Mouse (Mus musculus): Measurements from ENCODE around the gene Dmgdh. TPM values are rescaled to one million over a fixed set of nuclear protein-coding genes. Genes with fewer than 3 reads are reported as not detected.

The Dmgdh gene
- total RNA-seq, 2 experiments from 2014 or later: 2.6 to 3.1 TPM

DNA sequence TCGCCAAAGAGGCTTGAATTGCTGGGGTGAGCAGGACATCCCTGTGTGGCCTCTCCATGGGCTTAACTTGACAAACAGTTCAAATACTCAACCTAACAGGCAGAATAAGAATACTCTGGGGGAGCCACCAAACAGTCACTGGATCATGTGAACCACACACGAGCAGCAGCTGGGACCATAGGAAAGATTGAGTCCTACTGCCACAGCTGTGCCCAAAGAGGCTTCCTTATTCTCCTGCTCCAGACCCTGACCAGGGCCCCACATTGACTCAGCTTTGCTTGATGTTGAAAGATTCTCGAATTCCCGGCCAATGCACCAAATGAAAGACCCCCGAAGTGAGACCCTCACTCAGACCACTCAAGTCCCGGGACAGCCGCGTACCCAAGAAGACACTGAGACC, 87.6 kb downstream of the Dmgdh start:
- no peak for DNase-seq (ENCODE audit: extremely low spot score in 1 of 2, low spot score in 2 of 2)

GRCm38 (mm10) chr13:93762879-93763278, 88.6 kb downstream of the Dmgdh start:
- intact Hi-C loops (cut with DNase I): no loop called here
- no peak for DNase-seq (ENCODE audit: extremely low spot score in 1 of 2, low spot score in 2 of 2)

More for the DNA sequence above, 87.6 kb downstream of the Dmgdh start:
- intact Hi-C loops (cut with DNase I): no loop called here

- intact Hi-C loops (cut with DNase I): no loop called here
- DNase-seq (ENCODE audit: extremely low spot score in 1 of 2, low spot score in 2 of 2): no peak
These were observed 90.2 kb downstream of the Dmgdh start for GRCm38 (mm10) chr13:93764321-93764973.

- intact Hi-C loops (cut with DNase I): no loop called here
- DNase-seq (ENCODE audit: extremely low spot score in 1 of 2, low spot score in 2 of 2): no peak
These were observed 96.9 kb downstream of the Dmgdh start for GRCm38 (mm10) chr13:93771031-93771587.

DNA sequence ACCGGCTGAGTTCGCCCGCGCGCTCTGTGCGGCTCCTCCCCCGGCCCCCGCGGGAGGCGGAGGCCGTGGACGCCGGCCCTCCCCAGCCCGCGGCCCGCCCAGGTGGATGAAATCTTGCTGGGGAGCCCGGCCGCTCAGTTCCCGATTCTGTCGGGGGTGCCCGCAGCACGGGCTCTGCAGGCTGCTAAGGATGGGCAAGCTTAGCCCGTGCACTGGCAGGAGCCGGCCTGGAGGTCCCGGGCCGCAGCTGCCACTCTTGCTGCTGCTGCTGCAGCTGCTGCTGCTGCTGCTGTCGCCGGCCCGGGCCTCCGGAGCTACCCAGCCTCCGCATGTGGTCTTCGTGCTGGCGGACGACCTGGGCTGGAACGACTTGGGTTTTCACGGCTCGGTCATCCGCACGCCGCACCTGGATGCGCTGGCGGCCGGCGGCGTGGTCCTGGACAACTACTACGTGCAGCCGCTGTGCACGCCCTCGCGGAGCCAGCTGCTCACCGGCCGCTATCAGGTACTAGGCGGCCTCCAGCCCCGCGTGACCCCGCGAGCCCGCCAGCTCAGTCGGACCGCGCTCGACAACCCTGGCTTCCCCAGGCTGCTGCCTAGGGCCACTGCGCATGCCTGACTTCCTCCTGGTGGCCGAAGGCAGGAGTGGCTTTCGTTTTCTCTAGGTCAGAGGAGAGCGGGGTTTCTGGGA, 97.5 kb downstream of the Dmgdh start, which contains the start of gene Arsb:
TSS of gene Arsb (plus strand) at position 43 of the 691 bp plus-strand sequence.
- intact Hi-C loops (cut with DNase I): no loop called here
- peak; percentile 74 to 92 for DNase-seq (ENCODE audit: extremely low spot score in 1 of 2, low spot score in 2 of 2)

GRCm38 (mm10) chr13:93772279-93772636, 98.0 kb downstream of the Dmgdh start:
- no peak for DNase-seq (ENCODE audit: extremely low spot score in 1 of 2, low spot score in 2 of 2)
- intact Hi-C loops (cut with DNase I): no loop called here

DNA sequence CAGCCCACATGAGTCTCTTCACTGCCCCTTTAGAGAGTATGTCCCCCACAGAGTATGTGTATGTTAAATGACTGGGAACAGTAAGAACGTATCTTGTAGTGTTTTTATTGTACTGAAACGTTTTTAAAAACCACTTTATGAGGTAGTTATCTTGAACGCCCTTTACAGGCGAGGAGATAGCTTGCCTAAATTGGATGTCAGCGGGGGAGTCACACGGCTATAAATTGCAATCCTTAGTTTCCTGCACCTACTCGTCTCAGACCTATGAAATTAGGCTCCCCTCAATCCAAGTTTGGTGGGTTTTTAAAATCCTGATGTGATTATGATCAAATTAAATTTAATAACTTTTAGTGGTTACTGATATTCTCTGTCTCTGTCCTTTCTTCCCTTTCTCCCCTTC, 98.6 kb downstream of the Dmgdh start:
- no peak for DNase-seq (ENCODE audit: extremely low spot score in 1 of 2, low spot score in 2 of 2)
- intact Hi-C loops (cut with DNase I): no loop called here

DNA sequence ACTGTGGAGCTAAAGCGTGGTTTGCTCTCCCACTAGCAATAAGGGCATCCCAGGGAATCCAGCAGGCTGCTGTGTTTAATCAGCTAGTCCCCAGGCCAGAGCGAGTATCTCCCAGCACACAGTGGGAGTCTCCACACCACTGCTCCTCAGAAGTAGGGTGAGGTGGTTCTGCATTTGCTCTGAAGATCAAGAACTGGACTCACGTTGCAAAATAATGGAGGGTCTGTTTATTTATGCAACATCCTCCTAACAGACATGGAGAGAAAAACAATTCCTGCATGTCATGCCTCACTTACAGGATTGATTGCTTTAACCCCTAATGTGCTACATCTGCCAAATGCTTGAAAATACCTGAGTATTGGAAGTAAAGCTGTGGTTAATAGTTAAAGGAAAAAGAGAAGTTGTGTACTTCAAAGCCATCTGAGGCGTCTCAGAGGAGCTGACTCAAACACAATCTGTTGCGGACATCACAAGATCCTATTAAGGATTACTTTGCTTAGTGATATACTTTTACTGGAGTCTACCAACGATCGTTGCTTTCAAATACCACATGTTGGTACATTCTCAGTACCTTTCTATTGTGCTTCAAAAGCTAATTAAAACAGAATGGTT, 99.6 kb downstream of the Dmgdh start:
- DNase-seq (ENCODE audit: extremely low spot score in 1 of 2, low spot score in 2 of 2): no peak
- intact Hi-C loops (cut with DNase I): no loop called here

DNA sequence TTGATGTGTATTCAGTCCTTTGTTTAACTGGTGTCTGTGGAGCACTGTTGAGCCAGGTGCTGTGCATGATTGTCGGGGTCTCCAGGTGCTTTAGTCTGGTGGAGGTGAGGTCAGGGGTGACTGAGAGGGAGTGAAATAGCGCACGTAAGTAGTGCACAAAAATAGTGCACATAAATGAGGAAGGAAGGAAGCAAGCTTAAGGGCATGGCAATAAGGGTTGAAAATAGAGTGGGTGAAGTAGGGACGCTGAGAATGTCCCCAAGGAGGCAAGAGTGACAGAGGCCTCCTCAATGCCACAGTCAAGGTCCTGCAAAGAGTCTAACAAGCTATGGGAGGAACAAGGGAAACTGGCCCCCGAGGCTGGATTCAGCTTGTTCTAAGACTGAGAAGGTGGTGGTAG, 108.6 kb downstream of the Dmgdh start:
- intact Hi-C loops (cut with DNase I): no loop called here
- no peak for DNase-seq (ENCODE audit: extremely low spot score in 1 of 2, low spot score in 2 of 2)

DNA sequence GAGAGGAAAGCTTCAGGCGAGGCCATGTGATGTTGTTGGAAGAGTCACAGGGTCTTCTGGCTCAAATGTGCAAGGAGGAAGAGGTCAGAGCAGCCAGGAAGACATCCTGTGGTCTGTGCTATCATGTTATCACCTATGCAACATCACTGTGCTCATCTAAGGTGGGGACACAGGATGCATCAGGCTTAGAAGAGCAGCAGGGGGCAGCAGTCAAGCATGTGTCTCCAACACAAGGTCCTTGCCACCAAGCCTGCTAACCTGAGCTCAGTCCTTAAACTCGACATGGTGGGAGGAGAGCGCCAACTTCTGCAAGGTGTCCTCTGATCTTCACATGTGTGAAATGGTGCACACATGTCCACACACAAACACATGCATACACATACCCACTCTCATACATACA, 111.1 kb downstream of the Dmgdh start:
- no peak for DNase-seq (ENCODE audit: extremely low spot score in 1 of 2, low spot score in 2 of 2)
- intact Hi-C loops (cut with DNase I): no loop called here

DNA sequence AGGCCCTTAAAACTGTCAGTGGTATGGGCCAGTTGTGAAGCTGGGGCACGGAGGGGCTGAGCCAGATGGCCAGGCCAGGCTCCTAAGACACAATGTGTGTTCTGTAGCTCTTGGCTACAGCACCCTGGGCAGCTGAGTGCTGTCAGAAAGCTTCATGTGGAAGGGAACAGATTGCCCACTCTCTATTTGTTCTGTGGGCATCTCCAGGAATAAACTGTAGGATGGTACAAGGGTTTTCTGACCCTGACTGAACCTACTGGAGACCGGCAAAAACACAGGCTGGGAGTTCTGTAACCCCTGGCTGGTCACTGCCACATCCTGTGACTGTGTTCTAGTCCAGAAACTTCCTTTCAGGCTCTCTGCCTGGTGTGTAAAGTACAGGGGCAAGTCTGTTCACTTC, 111.8 kb downstream of the Dmgdh start:
- peak in 1 of 2 experiments; percentile 32 for DNase-seq (ENCODE audit: extremely low spot score in 1 of 2, low spot score in 2 of 2)
- intact Hi-C loops (cut with DNase I): no loop called here

DNA sequence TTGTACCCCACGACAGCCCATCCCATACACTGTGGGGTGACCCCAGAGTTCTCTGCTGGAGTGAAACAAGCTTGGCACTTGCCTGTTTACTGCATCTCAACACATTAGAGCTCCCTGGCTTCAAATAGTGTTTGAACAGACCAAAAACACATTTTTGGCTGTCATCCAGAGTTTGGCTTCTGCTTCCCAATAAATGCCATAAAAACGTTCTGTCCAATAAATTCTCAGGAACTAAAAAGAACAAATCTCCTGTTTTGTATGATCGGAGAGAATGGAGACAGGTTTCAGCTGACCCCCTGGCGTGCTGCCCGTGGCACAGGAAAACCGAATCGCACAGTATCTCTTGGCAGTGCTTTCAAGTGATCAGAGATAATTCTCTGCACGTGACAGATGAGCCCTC, 113.4 kb downstream of the Dmgdh start:
- peak; percentile 23 to 36 for DNase-seq (ENCODE audit: extremely low spot score in 1 of 2, low spot score in 2 of 2)
- intact Hi-C loops (cut with DNase I): no loop called here

DNA sequence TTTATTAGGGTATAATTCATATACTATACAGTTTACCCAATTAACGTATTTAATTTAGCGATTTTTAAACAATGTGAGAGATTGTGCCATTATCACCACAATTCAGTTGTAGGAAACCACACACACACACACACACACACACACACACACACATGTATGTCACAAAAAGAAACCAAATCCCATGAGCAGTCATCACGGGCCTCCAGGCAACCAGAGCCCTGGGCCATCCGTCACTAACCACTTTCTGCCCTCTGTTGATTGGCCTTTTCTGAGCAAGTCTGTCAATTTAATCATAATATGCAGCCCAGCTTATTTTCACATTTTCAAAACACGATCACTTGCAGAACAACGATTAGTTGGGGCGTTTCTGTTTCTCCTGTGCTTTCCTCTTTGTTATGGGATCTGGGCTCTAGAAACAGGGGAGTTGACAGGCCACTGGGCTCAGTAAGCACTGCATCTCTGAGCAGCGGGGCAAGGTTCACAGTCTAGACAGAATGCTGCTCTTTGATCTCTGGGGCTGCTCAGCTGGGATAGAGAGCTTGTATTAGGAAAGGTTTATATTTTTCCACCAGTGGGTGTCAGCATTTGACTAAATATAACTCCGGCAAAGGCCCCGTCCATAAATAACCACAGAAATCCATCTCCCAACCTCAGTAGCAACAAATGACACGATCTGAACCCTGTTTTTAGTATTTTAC, 118.9 kb downstream of the Dmgdh start:
- DNase-seq (ENCODE audit: extremely low spot score in 1 of 2, low spot score in 2 of 2): peak in 1 of 2 experiments; percentile 60
- intact Hi-C loops (cut with DNase I): loop anchor here (5.0 to 10.0 kb wide), 2 partner anchors 264 to 412 kb away; partner anchors contain the start of gene Lhfpl2

DNA sequence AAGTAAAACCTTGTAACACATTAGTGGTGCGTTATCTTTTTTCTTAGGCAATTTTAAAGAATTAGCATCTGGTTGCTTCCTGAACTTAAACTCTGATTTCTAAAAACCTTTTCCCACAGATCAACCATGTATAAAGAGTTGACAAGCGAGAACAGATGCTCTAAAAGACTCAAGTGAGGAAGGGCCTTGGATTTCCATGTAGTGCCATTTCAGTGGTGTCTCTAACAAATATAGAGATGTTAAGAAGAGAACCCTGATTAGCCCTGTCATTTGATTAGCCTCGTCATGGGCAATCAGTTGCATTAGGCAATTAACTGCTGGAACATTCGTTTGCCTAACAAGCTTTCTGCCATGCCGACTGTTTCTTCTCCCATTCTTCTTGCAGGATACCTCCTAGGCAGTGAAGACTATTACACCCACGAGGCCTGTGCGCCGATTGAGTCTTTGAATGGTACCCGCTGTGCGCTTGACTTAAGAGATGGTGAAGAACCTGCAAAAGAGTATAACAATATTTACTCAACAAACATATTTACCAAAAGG, 119.5 kb downstream of the Dmgdh start:
- no peak for DNase-seq (ENCODE audit: extremely low spot score in 1 of 2, low spot score in 2 of 2)
- intact Hi-C loops (cut with DNase I): loop anchor here (5.0 to 10.0 kb wide), 2 partner anchors 264 to 411 kb away; partner anchors contain the start of gene Lhfpl2

- DNase-seq (ENCODE audit: extremely low spot score in 1 of 2, low spot score in 2 of 2): no peak
- intact Hi-C loops (cut with DNase I): loop anchor here (10.0 kb wide), 1 partner anchor 408 kb away; no protein-coding TSS in a partner anchor
These were observed 122.9 kb downstream of the Dmgdh start for GRCm38 (mm10) chr13:93797011-93797600.
